Mouse (Mus musculus) urinary bladder, adult 2 months (tissue): Measurements from ENCODE around the gene Stab2. TPM values are rescaled to one million over a fixed set of nuclear protein-coding genes. Genes with fewer than 3 reads are reported as not detected.

Source experiments
- DNase-seq: peaks from one replicate; pipeline ENCODE4 v3.0.0; 2022; ENCODE audit warnings: low spot score
- polyA plus RNA-seq: library from polyadenylated mRNA; depleted of rRNA; stranded (reverse); fragments of >200 nt; gene quantifications from 2 replicates; pipeline ENCODE4 v1.2.3, GENCODE M21; 2012

Stab2 gene
- polyA plus RNA-seq, 1 experiment = 2.0 TPM

DNA sequence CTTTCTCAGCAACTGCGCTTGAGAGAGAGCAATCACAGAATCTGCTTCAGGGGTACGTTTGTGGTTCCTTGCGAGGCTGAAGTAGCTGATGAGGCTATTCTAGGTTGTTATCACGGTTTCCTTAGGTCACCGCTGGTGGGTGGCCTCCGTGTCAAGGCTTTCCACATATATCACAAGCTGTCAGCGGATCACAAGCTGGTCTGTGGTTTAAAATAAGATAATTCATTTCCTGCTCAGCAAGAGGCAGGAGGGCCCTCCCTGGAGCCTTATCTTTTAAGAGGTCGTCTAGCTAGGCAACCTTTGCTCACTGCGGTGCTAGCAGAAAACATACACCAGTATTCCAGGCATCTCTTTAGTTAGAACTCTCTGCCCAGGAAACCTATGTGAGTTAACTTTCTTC, 17.2 kb downstream of the Stab2 start:
- no peak for DNase-seq

DNA sequence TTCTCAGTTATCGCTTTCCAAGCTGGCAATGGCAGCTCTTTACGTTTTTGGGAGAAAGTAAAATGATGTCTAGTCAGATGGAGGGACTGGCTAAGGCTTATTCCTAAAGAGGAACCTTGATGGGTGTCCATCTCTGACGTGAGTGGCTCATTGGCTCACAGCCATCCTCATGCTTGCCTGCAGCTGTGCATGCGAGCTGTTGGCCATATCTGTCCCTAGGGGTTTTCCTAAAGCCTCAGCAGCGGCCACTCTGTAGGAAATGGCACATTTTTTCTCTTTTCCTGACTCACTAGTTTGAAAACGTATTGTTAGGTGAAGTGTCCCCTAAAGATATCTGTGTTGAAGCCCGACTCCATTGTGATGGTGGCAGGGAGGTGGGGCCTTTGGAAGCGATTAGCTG, 18.0 kb downstream of the Stab2 start:
- no peak for DNase-seq

DNA sequence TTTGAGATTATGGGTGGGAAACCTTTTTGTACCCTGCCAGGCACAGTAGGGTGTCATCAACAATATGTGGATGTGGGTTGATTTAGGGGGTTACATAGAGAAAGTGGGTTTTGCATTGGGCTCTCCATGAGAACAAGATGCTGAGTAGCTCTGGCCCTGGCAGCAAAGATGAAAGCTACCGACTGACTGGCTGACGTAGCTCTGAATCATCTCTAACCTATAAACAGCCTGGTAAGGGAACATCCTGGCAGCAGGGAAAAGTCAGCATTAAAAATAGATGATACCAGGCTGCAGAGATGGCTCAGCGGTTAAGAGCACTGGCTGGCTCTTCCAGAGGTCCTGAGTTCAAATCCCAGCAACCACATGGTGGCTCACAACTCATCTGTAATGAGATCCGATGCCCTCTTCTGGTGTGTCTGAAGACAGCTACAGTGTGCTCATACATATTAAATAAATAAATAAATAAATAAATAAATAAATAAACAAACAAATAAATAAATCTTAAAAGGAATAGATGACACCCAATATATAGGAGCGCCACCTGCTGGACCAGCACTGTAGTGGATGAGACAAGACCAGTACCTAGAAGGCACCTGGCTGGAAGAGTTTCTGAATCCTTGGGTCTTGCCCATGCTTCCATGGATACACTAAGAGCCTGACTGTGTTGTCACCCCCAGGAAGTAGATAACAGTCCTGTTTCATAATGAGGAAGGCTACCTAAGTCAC, 31.7 kb downstream of the Stab2 start:
- DNase-seq = no peak

DNA sequence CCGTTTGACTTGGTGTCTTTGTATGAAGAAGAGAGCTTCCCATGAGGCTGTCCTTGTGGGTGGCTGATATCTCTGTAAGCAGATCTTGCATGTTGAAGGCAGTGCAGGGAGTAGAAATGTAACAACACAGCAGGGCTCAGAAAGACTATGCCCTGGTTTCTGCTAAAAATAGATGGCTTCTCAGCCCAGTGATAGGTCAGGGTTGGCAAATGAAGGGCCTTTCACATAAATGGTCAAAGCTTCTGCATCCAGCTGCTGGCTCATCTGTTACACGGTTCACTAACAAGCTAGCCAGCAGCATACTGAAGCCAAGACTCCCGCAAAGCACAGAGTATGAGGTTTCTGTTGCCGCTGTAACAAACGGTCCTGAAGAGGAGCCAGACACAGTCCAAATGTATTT, 34.5 kb downstream of the Stab2 start:
- no peak for DNase-seq

DNA sequence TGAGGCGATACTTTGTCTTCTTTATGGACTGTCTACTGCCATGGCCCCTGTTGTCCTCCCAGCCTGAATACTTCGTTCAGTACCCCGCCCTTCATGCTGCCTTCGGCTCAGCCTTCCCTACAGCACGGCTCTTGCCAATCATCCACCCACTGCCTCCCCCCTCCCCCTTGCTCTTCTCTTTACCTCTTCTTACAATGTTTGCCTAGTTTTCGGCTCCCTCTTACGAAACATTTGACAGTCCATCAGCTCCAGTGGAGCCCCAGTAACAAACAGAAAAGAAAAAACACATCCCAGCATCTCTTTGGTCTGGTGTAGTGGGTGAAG, 35.4 kb downstream of the Stab2 start:
- DNase-seq = no peak

DNA sequence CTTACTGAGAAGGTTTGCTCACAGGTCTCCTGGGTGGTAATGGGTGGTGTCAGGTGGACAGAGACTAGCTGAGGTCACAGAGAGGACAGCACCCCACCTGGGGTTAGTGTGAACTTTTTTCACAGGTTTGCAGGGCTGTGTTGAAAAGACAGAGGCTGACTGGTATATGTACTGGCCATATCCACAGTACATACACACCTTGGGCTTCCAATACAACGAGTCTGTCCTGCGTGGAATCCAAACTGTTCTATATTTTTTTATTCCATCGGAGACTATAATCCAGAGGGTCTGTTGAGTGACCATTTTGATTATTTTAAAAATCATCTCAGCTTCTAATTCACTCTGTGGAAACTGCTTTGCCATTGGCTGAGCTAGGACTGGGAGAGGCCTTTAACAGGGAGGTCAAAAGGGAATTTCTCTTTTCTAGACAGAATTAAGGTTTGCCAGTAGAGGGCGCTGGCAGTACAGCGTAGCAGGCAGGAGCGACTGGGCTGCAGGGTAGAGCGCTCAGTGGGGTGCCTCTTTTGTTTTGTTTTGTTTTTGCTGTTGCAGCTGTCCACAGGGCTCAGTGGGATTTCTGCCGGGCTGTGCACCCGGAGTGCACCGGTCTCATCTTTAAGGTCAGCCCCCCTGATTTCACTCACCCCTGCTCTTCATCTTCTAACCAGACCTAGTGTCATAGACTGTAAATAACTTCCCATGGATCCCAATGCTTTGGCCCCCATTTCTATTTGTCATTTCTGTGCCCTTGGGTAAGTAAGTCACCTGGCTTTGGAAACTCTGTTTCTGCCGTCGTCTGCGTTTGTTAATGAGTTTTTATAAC, 35.9 kb downstream of the Stab2 start:
- DNase-seq = no peak

DNA sequence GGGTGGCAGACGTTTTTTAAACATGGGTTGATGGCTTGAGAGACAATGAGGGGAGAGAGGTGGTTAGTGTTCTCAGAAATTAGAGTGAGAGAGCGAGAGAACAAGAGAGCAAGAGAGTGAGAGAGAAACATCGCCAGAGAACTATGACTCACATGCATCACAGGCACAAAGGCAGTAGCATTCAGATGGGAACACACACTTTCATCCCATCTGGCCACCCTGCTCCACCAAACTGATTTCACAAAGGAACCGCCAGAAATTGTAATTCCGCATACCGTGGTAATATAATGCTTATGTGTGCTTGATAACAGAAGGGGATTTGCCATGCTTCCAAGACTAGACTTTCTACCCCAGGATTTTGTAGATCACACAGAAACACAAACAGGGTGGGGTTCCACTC, 38.5 kb downstream of the Stab2 start:
- no peak for DNase-seq

DNA sequence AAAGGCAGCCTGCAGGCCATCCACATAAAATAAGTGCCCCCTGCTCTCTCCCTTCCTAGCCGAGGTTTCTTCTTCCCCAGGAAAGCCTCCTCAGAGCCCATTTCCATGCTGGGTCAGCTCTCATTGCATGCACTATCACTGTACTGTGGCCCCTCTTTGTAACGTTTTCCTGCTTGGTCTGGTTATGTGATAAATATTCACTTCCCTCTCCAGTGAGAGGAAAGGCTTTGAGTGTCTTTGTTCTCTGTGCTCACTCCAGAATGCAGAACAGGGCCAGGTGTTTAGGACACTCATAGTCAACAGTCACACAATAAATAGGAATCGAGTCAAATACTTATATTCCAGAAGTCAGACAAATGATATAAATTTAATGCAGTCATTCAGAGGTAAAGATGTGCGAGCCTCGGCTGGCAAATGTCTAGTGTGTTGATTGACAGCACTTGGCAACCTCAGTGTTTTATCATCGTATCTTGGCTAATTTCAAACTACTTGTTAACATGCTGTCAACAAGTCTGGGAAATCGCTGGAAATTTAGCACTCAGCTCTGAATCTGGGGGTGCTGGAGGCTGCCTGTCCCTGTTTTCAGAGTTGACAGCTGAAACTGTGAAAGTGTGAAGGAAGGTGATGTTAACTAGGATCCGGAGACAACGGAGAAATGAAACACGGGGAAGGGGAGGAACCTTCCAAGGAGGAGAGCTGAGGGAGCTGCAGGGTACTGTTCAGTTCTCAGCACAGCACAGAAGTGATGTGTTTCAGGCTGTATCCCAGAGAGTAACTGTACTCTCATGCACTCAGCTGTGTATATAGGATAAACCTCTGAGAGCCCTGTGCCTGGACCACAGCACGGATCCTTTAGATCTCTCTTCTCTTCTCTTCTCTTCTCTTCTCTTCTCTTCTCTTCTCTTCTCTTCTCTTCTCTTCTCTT, 46.0 kb downstream of the Stab2 start:
- DNase-seq = no peak

DNA sequence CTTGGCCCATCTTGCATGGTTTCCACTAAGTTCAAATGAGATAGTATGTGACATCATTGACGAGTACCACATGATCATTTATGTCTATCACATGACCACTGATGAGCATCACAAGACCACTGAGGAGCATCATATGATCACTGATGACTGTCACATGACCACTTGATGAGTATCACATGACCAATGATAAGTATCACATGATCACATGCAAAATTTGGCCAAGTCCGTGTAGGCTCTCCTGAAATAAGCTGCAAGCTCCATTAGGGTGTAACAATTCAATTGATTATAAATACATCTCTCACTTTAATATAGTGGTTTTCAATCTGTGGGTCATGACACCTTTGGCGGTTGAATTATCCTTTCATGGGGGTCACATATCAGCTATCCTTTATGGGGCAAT, 52.5 kb downstream of the Stab2 start:
- no peak for DNase-seq

DNA sequence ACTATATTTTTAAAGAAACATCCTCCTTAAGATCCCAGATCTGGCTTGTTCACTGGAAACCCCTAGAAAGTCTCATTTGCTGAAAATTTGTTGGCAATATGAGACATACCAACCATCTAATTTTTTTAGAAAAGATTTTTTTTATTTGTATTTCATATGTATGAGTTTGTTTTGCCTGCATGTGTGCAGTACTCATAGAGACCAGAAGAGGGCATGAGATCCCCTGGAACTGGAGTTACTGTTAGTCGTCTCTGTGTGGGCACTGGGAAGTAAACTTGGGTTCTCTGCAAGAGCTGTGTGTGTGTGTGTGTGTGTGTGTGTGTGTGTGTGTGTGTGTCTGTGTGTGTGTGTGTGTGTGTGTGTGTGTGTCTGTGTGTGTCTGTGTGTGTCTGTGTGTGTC, 55.1 kb downstream of the Stab2 start:
- no peak for DNase-seq

DNA sequence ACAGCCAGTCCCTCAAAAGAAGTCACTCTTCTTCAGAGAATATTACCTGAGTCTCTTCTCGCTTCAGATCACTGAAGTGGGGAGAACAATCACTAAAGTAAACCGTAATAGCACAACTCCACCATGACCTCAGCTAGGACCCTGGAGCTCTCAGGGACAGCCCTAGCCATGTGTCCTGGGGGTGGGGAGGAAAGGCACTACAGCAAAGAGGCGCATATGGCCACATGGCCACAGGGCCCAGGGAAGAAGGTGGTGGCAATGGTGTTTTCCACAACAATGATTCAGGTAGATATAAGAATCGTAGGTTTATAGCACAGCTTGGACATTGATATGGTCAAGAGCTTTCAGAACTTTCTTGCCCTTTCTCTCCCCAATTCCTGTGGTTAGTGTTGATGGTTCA, 57.0 kb downstream of the Stab2 start:
- DNase-seq = no peak

DNA sequence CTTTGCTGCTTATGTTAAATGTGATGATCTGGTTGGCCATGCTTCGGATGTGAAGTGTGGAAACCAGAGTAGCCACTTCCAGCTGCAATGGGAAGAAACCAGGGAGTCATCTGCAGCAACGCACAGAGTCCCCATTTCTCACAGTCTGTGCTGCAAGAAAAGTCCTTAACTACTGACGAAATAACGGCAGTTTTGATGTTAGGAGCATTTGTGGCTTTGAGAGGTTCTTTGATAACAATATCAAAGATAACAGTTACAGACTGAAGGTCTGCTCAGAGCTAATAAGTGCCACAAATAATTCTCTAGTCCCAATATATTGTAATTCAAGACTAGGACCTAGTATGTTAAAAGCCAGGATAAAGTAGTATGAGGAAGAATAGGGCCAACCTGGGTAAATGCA, 57.9 kb downstream of the Stab2 start:
- DNase-seq = no peak

DNA sequence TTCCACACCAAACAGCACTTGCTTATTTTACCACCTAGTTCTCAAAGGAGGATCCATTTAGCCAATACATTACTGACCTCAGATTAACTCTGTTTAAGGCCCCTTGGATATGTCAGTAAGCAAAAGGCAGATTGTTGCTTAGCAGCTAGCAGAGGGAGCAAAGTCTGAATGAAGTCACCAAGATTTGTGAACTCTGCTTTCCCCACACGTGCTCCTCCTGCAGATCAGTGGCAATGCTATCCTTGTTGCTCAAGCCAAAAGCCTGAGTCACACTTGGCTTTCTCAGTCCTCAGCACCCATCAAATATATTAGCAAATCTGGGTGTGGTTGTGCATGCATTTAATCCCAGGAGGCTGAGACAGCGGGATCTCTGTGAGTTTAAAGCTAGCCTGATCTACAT, 60.3 kb downstream of the Stab2 start:
- no peak for DNase-seq

DNA sequence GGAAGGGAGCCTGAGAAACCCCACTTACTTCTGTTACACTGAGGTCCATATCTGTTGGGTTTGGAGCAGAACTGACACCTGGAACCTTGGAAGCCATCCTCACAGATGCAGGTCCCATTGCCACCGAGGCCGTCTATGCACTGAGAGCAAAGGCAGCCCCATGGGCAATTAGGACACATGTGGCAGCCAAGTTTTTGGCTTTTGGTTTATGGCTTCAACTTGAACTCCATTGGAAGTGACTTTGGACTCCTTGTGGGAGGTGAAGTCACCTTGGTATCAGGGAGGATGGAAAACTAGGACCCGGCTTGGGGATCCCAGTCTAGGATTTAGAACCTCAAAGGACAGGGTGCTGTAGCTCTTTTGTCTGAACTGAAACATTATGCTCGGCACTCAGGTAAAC, 67.2 kb downstream of the Stab2 start:
- no peak for DNase-seq

DNA sequence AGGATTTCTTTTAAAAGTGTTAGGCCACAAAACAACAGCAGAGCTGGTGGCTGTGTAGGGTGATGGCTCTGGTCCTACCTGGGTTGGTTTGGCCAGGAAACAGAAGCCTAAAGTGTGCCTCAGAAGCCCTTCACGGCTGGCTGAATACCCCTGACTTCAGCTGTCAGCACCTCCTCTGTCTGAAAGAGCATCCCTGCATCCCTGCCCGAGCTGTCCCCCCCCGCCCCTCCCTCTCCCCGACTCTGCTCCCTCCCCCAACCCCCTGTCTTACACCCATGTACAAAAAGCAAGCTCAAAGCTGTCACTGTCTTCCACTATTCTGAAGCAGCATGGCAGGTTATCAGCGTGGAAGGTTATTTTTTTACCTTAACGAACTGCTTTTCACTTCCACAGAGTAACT, 73.4 kb downstream of the Stab2 start:
- no peak for DNase-seq

DNA sequence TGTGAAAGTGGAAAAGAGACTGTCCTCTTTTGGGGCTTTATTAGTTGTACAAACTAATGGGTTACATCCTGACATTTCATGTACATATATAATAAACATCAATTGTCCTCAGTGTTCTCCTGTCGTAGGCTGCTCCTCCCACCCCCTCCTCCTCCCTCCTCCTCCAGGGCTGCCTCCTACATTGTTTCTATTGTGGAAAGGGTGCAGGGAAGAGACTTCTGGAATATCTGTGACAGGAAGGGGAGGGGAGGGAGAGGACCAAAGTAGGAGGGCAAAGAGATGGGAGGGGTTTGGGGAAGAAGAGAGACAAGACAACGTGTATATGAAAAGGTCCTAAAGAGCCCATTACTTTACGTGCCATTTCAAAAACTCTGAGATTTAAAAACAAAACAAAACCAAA, 73.9 kb downstream of the Stab2 start:
- no peak for DNase-seq

DNA sequence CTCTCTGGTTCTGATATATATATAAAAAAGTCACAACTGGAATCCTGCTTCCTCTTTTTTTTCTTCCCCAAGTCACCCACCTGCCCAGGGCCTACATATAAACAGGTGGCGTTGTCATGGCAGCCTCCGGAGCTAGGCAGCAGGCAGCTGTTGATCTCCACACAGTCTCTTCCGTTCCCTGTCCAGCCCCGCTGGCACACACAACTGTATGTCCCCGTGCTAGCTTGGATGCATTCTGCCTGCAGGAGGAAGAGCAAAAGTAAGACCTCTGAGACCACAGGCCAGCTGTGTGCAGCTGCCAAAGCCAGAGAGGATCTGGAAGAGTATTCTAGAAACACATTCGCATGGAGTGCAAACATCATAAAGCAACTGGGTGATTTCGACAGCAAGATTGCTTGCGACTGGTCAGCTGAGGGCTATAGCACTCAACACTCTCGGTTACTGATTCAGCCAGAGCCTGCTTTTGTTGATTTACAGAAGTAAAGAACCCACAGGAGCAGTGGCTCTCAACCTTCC, 74.6 kb downstream of the Stab2 start:
- DNase-seq = no peak

DNA sequence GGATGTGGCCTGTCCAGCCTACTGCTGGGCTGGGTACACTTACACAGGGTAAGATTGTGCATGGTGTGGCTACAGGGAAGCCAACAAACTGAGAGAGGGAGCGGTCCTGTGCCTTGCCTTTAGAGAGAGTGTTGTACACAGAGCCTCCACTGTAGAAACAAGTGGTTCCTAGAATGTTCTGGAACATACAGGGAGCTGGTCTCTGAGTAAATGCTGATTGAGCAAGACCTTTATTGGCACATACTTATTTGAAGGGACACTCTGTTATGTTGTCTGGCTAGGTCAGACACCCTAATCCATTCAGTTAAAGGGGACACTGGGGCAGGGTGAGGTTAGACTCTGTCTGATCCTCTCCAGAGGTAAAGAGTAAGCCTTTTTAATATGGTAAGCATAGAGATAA, 84.2 kb downstream of the Stab2 start:
- DNase-seq = no peak

DNA sequence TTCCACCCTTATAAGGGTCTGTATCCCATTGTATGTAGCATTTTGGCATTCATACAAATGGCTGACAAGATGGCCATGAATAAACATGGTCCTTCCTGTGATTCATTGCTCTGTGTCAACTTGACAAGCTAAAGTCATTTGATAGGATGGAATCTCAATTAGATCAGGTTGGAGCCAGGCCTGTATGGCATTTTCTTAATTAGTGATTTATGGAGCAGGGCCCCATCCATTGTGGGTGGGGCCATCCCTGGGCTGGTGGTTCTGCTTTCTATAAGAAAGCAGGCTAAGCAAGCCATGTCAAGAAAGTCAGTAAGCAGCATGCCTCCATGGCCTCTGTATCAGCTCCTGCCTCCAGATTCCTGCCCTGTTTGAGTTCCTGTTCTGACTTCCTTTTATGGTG, 92.2 kb downstream of the Stab2 start:
- no peak for DNase-seq

DNA sequence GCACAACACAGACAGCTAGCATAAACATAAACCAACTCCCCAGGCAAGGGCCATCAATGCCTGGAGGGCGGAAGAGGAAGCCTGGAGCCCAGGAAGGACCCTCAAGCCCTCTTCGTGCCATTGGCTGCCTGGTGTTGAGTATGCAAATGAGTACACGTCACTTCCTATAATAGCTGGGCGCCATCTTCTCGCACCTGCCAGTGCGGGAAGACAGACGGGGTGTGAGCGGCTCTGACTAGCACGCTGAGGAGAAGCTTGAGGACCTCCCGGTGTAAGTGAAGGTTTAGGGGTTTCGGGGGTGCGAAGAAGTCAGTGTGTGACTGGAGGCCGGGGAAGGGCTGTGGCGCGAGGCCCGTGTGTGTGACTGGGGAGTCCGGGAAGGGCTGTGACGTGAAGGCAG, 99.3 kb downstream of the Stab2 start:
- DNase-seq = no peak

DNA sequence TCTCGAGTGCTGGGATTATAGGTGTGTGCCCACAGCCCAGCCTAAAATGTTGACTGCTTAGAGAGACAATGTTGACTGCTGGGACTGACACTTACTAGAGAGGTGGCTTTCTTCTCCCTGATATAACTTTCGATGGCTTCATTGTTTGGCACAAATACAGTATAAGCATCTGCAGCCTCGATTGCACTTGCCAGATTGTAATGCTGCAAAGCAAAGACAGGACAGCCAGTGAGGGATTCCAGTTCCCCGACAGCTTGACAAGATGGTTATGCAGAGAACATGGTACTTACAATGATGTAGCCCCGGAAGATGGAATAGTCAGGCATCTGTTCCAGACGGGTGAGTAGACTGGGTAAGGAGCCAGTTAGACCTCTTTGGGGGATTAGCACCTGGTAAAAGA, 100.8 kb downstream of the Stab2 start:
- DNase-seq = no peak

DNA sequence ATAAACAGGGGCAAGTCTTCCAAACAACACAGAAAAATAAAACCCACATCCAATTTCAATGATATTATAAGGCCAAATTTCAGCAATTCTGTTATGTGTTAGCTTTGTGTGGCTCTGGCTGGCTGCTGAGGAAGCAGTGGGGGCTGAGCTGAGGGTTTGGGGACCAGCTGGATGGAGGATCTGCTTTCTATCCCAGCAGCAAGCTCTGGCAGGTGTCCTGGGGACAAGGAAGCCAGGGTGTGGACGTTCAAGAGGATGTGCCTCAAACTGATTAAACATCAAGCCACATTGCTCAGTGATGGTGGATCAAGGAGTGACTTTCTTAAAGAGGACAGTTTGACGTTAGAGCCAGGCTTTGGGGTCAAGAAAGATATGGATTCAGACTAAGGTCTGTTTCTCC, 112.3 kb downstream of the Stab2 start:
- DNase-seq = no peak
